Mouse (Mus musculus): ENCODE measurements around the gene Pacrg. TPM values are rescaled to one million over a fixed set of nuclear protein-coding genes. Genes with fewer than 3 reads are reported as not detected.

The Pacrg gene
- polyA plus RNA-seq, 1 experiment: 264 TPM

DNA sequence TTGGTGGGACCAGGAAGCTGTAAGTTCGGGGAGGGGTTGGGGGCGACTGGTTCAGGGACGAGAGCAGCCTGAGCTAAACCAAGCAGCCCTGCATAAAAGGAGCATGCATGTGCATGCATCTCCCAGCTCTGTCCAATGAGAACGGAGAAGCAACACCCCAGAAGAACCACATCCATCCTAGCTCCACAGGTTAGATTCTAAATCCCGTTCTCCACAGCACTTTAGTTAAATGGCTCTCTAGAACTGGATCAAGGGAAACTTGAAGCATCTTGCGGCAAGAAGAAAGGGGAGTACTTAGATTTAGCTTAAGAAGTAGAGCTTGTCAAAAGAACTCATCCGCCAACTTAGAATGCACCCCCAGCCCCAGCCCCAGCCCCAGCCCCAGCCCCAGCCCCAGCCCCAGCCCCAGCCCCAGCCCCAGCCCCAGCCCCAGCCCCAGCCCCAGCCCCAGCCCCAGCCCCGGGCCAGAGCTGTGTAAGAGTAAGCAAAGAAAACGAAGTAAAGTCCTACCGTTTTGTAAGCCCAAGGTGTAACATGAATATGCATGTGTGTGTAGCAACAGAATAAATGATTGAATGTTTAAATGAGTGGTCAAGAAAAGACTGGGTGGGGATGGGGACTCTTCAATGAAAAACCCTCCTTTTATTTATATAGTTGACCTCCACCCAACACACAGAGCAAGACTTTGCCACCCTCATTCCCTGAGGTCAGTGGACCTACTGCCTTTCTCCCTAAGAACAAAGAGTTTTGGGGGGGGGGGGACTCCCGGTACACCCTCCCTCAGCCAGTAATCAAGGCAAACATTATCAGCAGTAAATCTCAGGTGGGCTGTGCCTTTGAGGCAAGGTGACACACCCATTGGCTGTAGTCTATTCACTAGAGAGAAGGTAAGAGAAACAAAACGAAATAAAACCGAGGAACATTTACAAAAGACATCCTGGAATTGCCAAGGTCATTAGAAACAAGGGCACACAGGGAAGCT lies 474.3 kb downstream of the Pacrg start:
- TF ChIP-seq POLR2A (IDR thresholded peaks at IDR 0.05; ENCODE audit: control insufficient read depth, low read depth, low read length): no peak
- no peak for TF ChIP-seq CTCF (IDR thresholded peaks at IDR 0.05; ENCODE audit: control insufficient read depth, insufficient read depth, insufficient replicate concordance, low read depth, low read length)
- Histone ChIP-seq H3K4me3 (ENCODE audit: control insufficient read depth, low read depth, low read length) (no peak overlapping the region), H3K4me1 (ENCODE audit: control insufficient read depth, insufficient read depth, low read length) (no peaks in the 10 kb centered on the region), H3K27ac (ENCODE audit: control insufficient read depth, insufficient read depth, low read depth, low read length) (no peak overlapping the region), H3K36me3 (ENCODE audit: control insufficient read depth, insufficient read depth, low read length) (no peaks in the 10 kb centered on the region), H3K27me3 (ENCODE audit: control insufficient read depth, insufficient read depth, low read length) (no peaks in the 10 kb centered on the region)

DNA sequence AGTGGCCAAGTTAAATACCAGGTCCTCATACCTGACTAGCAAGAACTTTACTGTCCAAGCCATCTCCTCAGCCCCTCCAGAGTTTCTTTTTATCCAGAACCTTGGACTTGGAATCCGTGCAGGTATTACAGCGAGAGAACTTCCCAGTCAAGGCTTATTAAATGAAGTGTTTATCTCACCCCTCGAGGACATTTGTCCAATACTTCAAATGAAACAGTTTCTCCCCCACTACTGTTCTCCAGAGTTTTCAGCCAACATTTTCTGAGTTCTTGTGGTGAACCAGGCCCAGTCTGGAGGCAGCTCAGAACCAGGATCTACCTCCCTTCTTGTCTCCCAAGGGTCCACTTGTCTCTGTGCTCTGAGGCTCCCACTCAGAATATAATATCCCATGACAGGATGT lies 477.0 kb downstream of the Pacrg start:
- no peak for TF ChIP-seq CTCF (IDR thresholded peaks at IDR 0.05; ENCODE audit: control insufficient read depth, insufficient read depth, insufficient replicate concordance, low read depth, low read length)
- TF ChIP-seq POLR2A (IDR thresholded peaks at IDR 0.05; ENCODE audit: control insufficient read depth, low read depth, low read length): no peak
- no peaks in the 10 kb centered on the region for H3K4me1 ChIP-seq (ENCODE audit: control insufficient read depth, insufficient read depth, low read length)
- no peak overlapping the region for H3K4me3 ChIP-seq (ENCODE audit: control insufficient read depth, low read depth, low read length)
- H3K36me3 ChIP-seq (ENCODE audit: control insufficient read depth, insufficient read depth, low read length): no peaks in the 10 kb centered on the region
- no peaks in the 10 kb centered on the region for H3K27me3 ChIP-seq (ENCODE audit: control insufficient read depth, insufficient read depth, low read length)
- H3K27ac ChIP-seq (ENCODE audit: control insufficient read depth, insufficient read depth, low read depth, low read length): no peak overlapping the region

DNA sequence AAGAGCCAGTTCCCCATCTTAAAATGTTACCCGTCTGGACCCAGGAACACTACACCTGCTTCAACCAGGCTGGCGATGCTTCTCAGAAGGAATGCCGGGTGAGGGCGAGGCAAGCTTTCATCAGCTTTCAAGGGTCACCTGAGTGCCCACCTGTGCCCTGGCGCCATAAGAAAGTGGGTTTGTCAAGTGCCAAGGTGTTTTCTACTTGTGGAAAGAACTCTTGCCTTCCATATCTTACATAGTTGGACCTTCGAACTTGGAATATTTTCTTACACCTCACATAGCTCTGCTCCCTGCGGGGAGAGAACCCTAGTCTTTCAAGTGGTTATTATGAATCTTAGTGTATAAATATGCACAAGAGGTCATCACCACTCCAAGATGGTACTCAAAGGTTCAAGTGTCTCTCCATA lies 478.2 kb downstream of the Pacrg start:
- Histone ChIP-seq H3K4me3 (ENCODE audit: control insufficient read depth, low read depth, low read length) (no peak overlapping the region), H3K27ac (ENCODE audit: control insufficient read depth, insufficient read depth, low read depth, low read length) (no peak overlapping the region), H3K4me1 (ENCODE audit: control insufficient read depth, insufficient read depth, low read length) (no peaks in the 10 kb centered on the region), H3K36me3 (ENCODE audit: control insufficient read depth, insufficient read depth, low read length) (no peaks in the 10 kb centered on the region), H3K27me3 (ENCODE audit: control insufficient read depth, insufficient read depth, low read length) (no peaks in the 10 kb centered on the region)
- TF ChIP-seq CTCF (IDR thresholded peaks at IDR 0.05; ENCODE audit: control insufficient read depth, insufficient read depth, insufficient replicate concordance, low read depth, low read length): no peak
- TF ChIP-seq POLR2A (IDR thresholded peaks at IDR 0.05; ENCODE audit: control insufficient read depth, low read depth, low read length): no peak

DNA sequence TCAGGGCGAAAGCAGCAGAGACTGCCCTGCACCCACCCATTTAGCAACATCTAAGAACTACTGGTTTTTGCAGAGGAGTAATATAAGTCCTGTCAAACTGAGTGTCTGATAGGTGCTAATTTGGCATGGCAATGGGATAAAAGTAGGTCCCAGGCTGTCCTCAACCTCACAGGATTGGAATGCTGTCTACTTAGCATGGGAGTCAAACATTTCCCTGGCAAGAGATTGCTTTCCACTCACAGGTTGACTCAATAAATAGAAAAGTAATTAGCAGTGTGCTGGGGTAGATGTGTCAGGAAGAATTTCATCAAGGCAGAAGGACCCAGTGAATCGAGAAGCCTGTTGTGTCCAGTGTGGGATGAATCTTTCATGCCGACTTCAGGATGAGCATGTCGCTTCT lies 479.4 kb downstream of the Pacrg start:
- TF ChIP-seq CTCF (IDR thresholded peaks at IDR 0.05; ENCODE audit: control insufficient read depth, insufficient read depth, insufficient replicate concordance, low read depth, low read length) (no peak), POLR2A (IDR thresholded peaks at IDR 0.05; ENCODE audit: control insufficient read depth, low read depth, low read length) (no peak)
- no peaks in the 10 kb centered on the region for H3K27me3 ChIP-seq (ENCODE audit: control insufficient read depth, insufficient read depth, low read length)
- no peak overlapping the region for H3K27ac ChIP-seq (ENCODE audit: control insufficient read depth, insufficient read depth, low read depth, low read length)
- no peaks in the 10 kb centered on the region for H3K4me1 ChIP-seq (ENCODE audit: control insufficient read depth, insufficient read depth, low read length)
- H3K4me3 ChIP-seq (ENCODE audit: control insufficient read depth, low read depth, low read length): no peak overlapping the region
- no peaks in the 10 kb centered on the region for H3K36me3 ChIP-seq (ENCODE audit: control insufficient read depth, insufficient read depth, low read length)

DNA sequence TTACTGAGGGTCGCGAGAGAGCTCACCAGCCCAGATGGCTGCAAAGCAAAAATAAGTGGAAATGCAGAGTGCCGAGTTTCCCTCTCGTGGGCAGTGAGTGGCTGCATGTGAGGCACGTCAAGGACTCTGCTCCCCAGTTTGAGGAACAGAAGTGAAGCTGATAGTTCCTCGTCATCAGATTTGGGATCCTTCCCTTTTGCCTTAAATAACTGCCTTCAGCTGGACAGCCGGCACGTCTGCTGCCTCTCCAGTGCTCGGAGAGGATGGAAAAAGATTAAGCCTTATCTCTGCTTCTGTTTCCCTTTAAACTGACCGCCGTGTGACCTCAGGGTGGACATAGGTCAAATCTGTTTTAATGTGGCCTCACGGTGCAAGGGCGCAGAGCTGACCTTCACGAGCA lies 480.6 kb downstream of the Pacrg start:
- Histone ChIP-seq H3K36me3 (ENCODE audit: control insufficient read depth, insufficient read depth, low read length) (no peaks in the 10 kb centered on the region), H3K27me3 (ENCODE audit: control insufficient read depth, insufficient read depth, low read length) (no peaks in the 10 kb centered on the region), H3K27ac (ENCODE audit: control insufficient read depth, insufficient read depth, low read depth, low read length) (no peak overlapping the region), H3K4me3 (ENCODE audit: control insufficient read depth, low read depth, low read length) (no peak overlapping the region), H3K4me1 (ENCODE audit: control insufficient read depth, insufficient read depth, low read length) (no peaks in the 10 kb centered on the region)
- TF ChIP-seq CTCF (IDR thresholded peaks at IDR 0.05; ENCODE audit: control insufficient read depth, insufficient read depth, insufficient replicate concordance, low read depth, low read length) (no peak), POLR2A (IDR thresholded peaks at IDR 0.05; ENCODE audit: control insufficient read depth, low read depth, low read length) (no peak)

DNA sequence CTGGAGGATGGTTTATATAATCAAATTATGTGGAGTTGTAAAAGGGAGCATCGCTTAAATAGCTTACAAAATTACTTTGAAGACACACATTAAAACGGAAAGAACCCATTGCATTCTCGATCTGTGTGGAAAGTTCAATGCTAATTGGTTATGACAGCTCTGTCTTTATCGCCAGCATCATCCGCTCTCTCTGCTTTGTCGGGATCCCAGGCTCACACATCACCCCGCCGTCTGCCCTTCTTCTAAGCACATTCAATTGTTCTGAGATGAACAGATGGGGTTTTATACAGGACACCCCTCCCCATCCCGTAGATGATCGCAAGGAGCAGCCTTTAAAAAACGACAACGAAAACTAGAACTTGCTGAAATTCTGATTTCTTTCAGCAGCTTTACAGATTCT lies 482.8 kb downstream of the Pacrg start:
- TF ChIP-seq POLR2A (IDR thresholded peaks at IDR 0.05; ENCODE audit: control insufficient read depth, low read depth, low read length): no peak

DNA sequence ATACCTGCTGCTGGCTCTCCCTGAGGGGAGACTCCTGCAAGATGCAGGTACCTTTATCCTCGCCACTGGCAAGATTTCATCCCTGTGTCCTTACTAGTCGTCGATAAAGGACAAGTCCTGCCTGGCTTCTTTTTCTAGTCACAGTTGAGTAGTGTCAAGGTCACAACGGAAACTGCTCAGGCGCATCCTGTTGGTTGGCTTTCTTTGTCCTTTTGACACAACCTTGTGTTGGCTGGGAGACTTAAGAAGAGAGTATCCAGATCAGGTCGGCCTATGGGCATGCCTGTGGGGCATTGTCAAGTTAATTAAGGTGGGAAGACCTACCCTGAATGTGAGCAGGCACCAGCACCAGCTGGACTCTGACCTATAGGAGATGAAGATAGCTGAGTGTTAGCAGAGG lies 483.8 kb downstream of the Pacrg start:
- no peak overlapping the region for H3K4me3 ChIP-seq (ENCODE audit: control insufficient read depth, low read depth, low read length)
- TF ChIP-seq CTCF (IDR thresholded peaks at IDR 0.05; ENCODE audit: control insufficient read depth, insufficient read depth, insufficient replicate concordance, low read depth, low read length) (no peak), POLR2A (IDR thresholded peaks at IDR 0.05; ENCODE audit: control insufficient read depth, low read depth, low read length) (no peak)
- no peaks in the 10 kb centered on the region for H3K27me3 ChIP-seq (ENCODE audit: control insufficient read depth, insufficient read depth, low read length)
- H3K4me1 ChIP-seq (ENCODE audit: control insufficient read depth, insufficient read depth, low read length): no peaks in the 10 kb centered on the region
- H3K27ac ChIP-seq (ENCODE audit: control insufficient read depth, insufficient read depth, low read depth, low read length): no peak overlapping the region
- no peaks in the 10 kb centered on the region for H3K36me3 ChIP-seq (ENCODE audit: control insufficient read depth, insufficient read depth, low read length)

More for the DNA sequence above, 482.8 kb downstream of the Pacrg start:
- no peak overlapping the region for H3K4me3 ChIP-seq (ENCODE audit: control insufficient read depth, low read depth, low read length)
- no peaks in the 10 kb centered on the region for H3K27me3 ChIP-seq (ENCODE audit: control insufficient read depth, insufficient read depth, low read length)
- H3K27ac ChIP-seq (ENCODE audit: control insufficient read depth, insufficient read depth, low read depth, low read length): no peak overlapping the region
- H3K36me3 ChIP-seq (ENCODE audit: control insufficient read depth, insufficient read depth, low read length): no peaks in the 10 kb centered on the region
- no peaks in the 10 kb centered on the region for H3K4me1 ChIP-seq (ENCODE audit: control insufficient read depth, insufficient read depth, low read length)
